7 mouse cellular contexts compared by ENCODE assay signal in genomic region chr16:96145110-96145800, GRCm38 (mm10). TPM values are rescaled to one million over a fixed set of nuclear protein-coding genes. Genes with fewer than 3 reads are reported as not detected.
DNase-seq lines count a peak whose midpoint lies in the region; ATAC-seq lines count a peak whose summit lies in the region.

Gene Wrb, plus strand, starts transcription at chr16:96145407.

- ATAC-seq in intestine, embryonic 15.5 days, result peak; percentile 98

- DNase-seq in adrenal gland, adult 2 months, result peak; percentile 100
- DNase-seq in embryo, embryonic 11.5 days (ENCODE audit: low read depth, low spot score), result peak; percentile 100
- DNase-seq in gastrocnemius, postnatal 36 days, result peak; percentile 100
- DNase-seq in left cerebral cortex, postnatal 25 days (ENCODE audit: low spot score in 2 of 2), result peak; percentile 100
- peak; percentile 100 for DNase-seq in midbrain, embryonic 10.5 days (ENCODE audit: low spot score)
- peak; percentile 100 for DNase-seq in right cerebral cortex, postnatal 4 days

- H3K27me3 ChIP-seq in intestine, embryonic 15.5 days (replicated peaks), result no peaks in the 10 kb centered on the region
- H3K27me3 ChIP-seq in midbrain, embryonic 10.5 days (ENCODE audit: low read depth, poor library complexity, severe bottlenecking), result no peaks in the 10 kb centered on the region

- H3K27ac ChIP-seq in intestine, embryonic 15.5 days, result peak within 1 kb of the TSS; percentile 13
- peak within 1 kb of the TSS; percentile 87 for H3K27ac ChIP-seq in midbrain, embryonic 10.5 days (replicated peaks)

- H3K9me3 ChIP-seq in intestine, embryonic 15.5 days, result no peaks in the 10 kb centered on the region
- peaks cover 11% of the 10 kb centered on the region for H3K9me3 ChIP-seq in midbrain, embryonic 10.5 days (replicated peaks)

- peaks cover 15% of the 10 kb centered on the region; the same call in 1 of the 2 replicates for H3K4me1 ChIP-seq in intestine, embryonic 15.5 days (replicated peaks)
- H3K4me1 ChIP-seq in midbrain, embryonic 10.5 days, result peaks cover 21% of the 10 kb centered on the region

- H3K36me3 ChIP-seq in intestine, embryonic 15.5 days, result no peaks in the 10 kb centered on the region
- H3K36me3 ChIP-seq in midbrain, embryonic 10.5 days, result no peaks in the 10 kb centered on the region

- peak within 1 kb of the TSS; percentile 69 for H3K4me3 ChIP-seq in intestine, embryonic 15.5 days (replicated peaks)
- peak within 1 kb of the TSS; percentile 94 for H3K4me3 ChIP-seq in midbrain, embryonic 10.5 days

- peak within 1 kb of the TSS; percentile 49 for H3K9ac ChIP-seq in intestine, embryonic 15.5 days

- H3K4me2 ChIP-seq in intestine, embryonic 15.5 days (replicated peaks), result peak within 1 kb of the TSS; percentile 62

- WGBS in intestine, embryonic 15.5 days, result under 1% methylated on average over 68 of the region's 68 CpGs
- under 1% methylated on average over 68 of the region's 68 CpGs for WGBS in midbrain, embryonic 10.5 days

- intact Hi-C loops in gastrocnemius, postnatal 36 days (cut with DNase I), result no loop called here
- intact Hi-C loops in left cerebral cortex, postnatal 25 days (cut with DNase I), result loop anchor here (1.0 to 5.0 kb wide), 3 partner anchors 17 to 103 kb away; partner anchors contain the start of gene Brwd1

RNA-seq across cellular contexts. Expression of gene Wrb, which starts in this region (rescaled TPM):
- 10 to 100 TPM; 23.4 to 45.2 TPM for total RNA-seq in adrenal gland, adult 2 months (2021)
- polyA plus RNA-seq in adrenal gland, adult 2 months (2012; rRNA removed), result 50.0 and 84.1 TPM in 2 replicates
- total RNA-seq in gastrocnemius, postnatal 36 days (2021), result 10 to 100 TPM in 1 of 2 experiments, 1 to 10 TPM in 1; 8.8 to 10.3 TPM
- polyA plus RNA-seq in intestine, embryonic 15.5 days (2015; fragmentation: Nextera tagmentation; extraction: Ambion mirVana), result 56.4 and 61.6 TPM in 2 replicates
- 10 to 100 TPM; 61.1 to 61.6 TPM for total RNA-seq in left cerebral cortex, postnatal 25 days (2021)
- polyA plus RNA-seq in midbrain, embryonic 10.5 days (2016; fragmentation: Nextera tagmentation; extraction: Ambion mirVana), result 125 and 129 TPM in 2 replicates

Comparison
In these comparisons a context has a peak if more than half of its experiments do, and no peak if none do; other contexts are left out.
1. Peak in every context shown above with its lines: DNase-seq, ATAC-seq, H3K4me3 ChIP-seq and H3K27ac ChIP-seq.